Mouse (Mus musculus): ENCODE data around the gene Prr13. TPM values are rescaled to one million over a fixed set of nuclear protein-coding genes. Genes with fewer than 3 reads are reported as not detected.

The Prr13 gene
- polyA plus RNA-seq (2015; fragmentation: Nextera tagmentation; extraction: Ambion mirVana): 80.9 and 87.7 TPM in 2 replicates

- no peaks in the 10 kb centered on the region for H3K9me3 ChIP-seq (replicated peaks)
- peaks cover 19% of the 10 kb centered on the region for H3K4me1 ChIP-seq
- peak within 1 kb of the TSS; percentile 58 for H3K4me2 ChIP-seq
- peak within 1 kb of the TSS; percentile 39 for H3K9ac ChIP-seq (replicated peaks)
- peak within 1 kb of the TSS; percentile 35 for H3K27ac ChIP-seq (replicated peaks)
- no peaks in the 10 kb centered on the region for H3K27me3 ChIP-seq (replicated peaks)
- H3K36me3 ChIP-seq: no peaks in the 10 kb centered on the region; the same call in 1 of the 2 replicates
- peak within 1 kb of the TSS; percentile 45 for H3K4me3 ChIP-seq (replicated peaks)
- under 1% methylated on average over 19 of the region's 19 CpGs for WGBS
- ATAC-seq (ENCODE audit: low FRiP score): peak; percentile 84
These were observed at the start of gene Prr13 for GRCm38 (mm10) chr15:102458904-102459317. Gene Prr13, plus strand, starts transcription at chr15:102459028.

DNA sequence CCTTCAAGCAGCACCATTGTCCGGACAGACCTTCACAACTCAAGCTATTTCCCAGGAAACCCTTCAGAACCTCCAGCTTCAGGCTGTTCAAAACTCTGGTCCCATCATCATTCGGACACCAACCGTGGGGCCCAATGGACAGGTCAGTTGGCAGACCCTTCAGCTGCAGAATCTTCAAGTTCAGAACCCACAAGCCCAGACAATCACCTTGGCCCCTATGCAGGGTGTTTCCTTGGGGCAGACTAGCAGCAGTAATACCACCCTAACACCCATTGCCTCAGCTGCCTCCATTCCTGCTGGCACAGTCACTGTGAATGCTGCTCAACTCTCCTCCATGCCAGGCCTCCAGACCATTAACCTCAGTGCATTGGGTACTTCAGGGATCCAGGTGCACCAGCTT, 49.5 kb upstream of the Prr13 start:
- Histone ChIP-seq H3K4me3 (replicated peaks) (no peak overlapping the region), H3K4me1 (peaks cover 60% of the 10 kb centered on the region), H3K36me3 (peaks cover 37% of the 10 kb centered on the region), H3K27me3 (replicated peaks) (no peaks in the 10 kb centered on the region), H3K27ac (replicated peaks) (no peak overlapping the region), H3K4me2 (peak overlapping the region; percentile 22), H3K9ac (replicated peaks) (no peak overlapping the region), H3K9me3 (replicated peaks) (no peaks in the 10 kb centered on the region)
- WGBS: 95% methylated on average over 3 of the region's 3 CpGs
- no peak for ATAC-seq (ENCODE audit: low FRiP score)

GRCm38 (mm10) chr15:102411077-102411476, 47.8 kb upstream of the Prr13 start:
- no peak for ATAC-seq (ENCODE audit: low FRiP score)
- Histone ChIP-seq H3K36me3 (peaks cover 38% of the 10 kb centered on the region), H3K9me3 (replicated peaks) (no peaks in the 10 kb centered on the region), H3K27me3 (replicated peaks) (no peaks in the 10 kb centered on the region), H3K4me2 (peak overlapping the region; percentile 29), H3K27ac (replicated peaks) (no peak overlapping the region), H3K4me3 (replicated peaks) (no peak overlapping the region), H3K4me1 (peaks cover 56% of the 10 kb centered on the region), H3K9ac (replicated peaks) (no peak overlapping the region)
- 97% methylated on average over 1 of the region's 1 CpGs for WGBS

DNA sequence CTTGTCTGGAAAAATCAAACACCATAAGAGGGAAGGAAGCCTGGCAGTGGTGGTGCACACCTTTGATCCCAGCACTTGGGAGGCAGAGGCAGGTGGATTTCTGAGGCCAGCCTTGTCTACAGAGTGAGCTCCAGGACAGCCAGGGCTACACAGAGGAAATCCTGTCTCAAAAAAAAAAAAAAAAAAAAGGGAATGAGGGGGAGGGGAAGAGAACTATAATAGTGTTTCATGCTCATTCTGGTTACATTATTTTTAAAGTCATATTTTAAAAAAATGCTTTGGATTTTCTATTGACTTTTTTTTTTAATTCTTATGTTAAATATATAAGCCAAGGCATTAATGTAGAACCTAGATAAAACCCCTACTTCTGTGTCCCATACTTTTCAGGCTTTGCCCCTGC, 45.1 kb upstream of the Prr13 start:
- Histone ChIP-seq H3K4me2 (no peak overlapping the region), H3K27me3 (replicated peaks) (no peaks in the 10 kb centered on the region), H3K4me3 (replicated peaks) (no peak overlapping the region), H3K9ac (replicated peaks) (no peak overlapping the region), H3K36me3 (peaks cover 30% of the 10 kb centered on the region), H3K27ac (replicated peaks) (no peak overlapping the region), H3K9me3 (replicated peaks) (no peaks in the 10 kb centered on the region), H3K4me1 (peaks cover 36% of the 10 kb centered on the region)
- ATAC-seq (ENCODE audit: low FRiP score): no peak

GRCm38 (mm10) chr15:102417524-102417923, 41.3 kb upstream of the Prr13 start:
- ATAC-seq (ENCODE audit: low FRiP score): no peak
- Histone ChIP-seq H3K36me3 (0 out of 2 replicates have a peak, but pooled peaks cover 8% of the 10 kb centered on the region), H3K4me3 (replicated peaks) (no peak overlapping the region), H3K27ac (replicated peaks) (no peak overlapping the region), H3K4me1 (no peaks in the 10 kb centered on the region; the same call in 1 of the 2 replicates), H3K9me3 (replicated peaks) (no peaks in the 10 kb centered on the region), H3K4me2 (no peak overlapping the region), H3K27me3 (replicated peaks) (no peaks in the 10 kb centered on the region), H3K9ac (replicated peaks) (no peak overlapping the region)
- 96% methylated on average over 2 of the region's 2 CpGs for WGBS

- no peak overlapping the region for H3K27ac ChIP-seq (replicated peaks)
- no peak overlapping the region for H3K9ac ChIP-seq (replicated peaks)
- 68% methylated on average over 1 of the region's 1 CpGs for WGBS
- no peak overlapping the region for H3K4me2 ChIP-seq
- H3K9me3 ChIP-seq (replicated peaks): no peaks in the 10 kb centered on the region
- H3K27me3 ChIP-seq (replicated peaks): no peaks in the 10 kb centered on the region
- no peak overlapping the region for H3K4me3 ChIP-seq (replicated peaks)
- no peak for ATAC-seq (ENCODE audit: low FRiP score)
- peaks cover 8% of the 10 kb centered on the region for H3K36me3 ChIP-seq
- H3K4me1 ChIP-seq: no peaks in the 10 kb centered on the region; the same call in 1 of the 2 replicates
These were observed 37.8 kb upstream of the Prr13 start for GRCm38 (mm10) chr15:102420986-102421385.

DNA sequence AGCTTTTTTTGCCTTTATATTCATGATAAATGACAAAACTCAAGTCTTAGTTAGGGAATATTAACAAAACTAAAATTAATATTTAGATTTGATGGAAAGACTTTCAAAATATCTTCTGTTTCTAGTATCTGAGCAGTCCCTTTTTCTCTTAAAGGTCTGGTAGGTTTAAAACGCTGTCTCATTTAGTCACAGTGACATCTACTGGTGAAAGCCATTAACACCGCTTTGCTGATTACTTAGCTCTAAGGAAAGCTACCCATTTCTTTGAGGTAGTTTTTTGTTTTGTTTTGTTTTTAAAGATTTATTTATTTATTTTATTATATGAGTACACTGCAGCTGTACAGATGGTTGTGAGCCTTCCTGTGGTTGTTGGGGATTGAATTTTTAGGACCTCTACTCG, 37.4 kb upstream of the Prr13 start:
- H3K27ac ChIP-seq (replicated peaks): no peak overlapping the region
- H3K4me3 ChIP-seq (replicated peaks): no peak overlapping the region
- peaks cover 13% of the 10 kb centered on the region for H3K36me3 ChIP-seq
- no peaks in the 10 kb centered on the region; the same call in 1 of the 2 replicates for H3K4me1 ChIP-seq
- WGBS: 57% methylated on average over 3 of the region's 3 CpGs
- H3K9ac ChIP-seq (replicated peaks): no peak overlapping the region
- no peaks in the 10 kb centered on the region for H3K27me3 ChIP-seq (replicated peaks)
- ATAC-seq (ENCODE audit: low FRiP score): no peak
- no peaks in the 10 kb centered on the region for H3K9me3 ChIP-seq (replicated peaks)
- H3K4me2 ChIP-seq: no peak overlapping the region

DNA sequence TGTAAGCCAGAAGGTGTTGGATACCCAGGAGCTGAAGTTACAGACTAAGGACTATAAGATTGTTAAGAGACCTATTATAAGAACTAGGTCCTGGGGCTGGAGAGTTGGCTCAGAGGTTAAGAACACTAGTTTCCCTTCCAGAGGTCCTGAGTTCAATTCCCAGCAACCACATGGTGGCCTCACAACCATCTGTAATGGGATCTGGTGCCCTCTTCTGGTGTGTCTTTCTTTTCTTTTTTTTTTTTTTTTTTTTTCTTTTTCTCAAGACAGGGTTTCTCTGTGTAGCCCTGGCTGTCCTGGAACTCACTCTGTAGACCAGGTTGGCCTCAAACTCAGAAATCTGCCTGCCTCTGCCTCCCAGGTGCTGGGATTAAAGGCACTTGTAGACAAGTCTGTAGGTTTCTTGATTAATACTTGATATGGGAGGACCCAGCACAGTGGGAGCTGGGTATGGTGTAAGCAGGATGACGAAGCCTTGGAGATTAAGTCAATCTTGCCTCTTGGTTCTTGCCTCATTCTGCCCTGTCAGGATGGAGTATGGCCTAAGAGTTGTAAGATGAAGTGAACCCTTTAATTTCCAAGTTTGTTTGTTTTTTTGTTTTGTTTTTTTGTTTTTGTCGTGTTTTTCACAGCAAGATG, 35.1 kb upstream of the Prr13 start:
- H3K36me3 ChIP-seq: peaks cover 27% of the 10 kb centered on the region
- no peaks in the 10 kb centered on the region for H3K27me3 ChIP-seq (replicated peaks)
- no peak overlapping the region for H3K4me2 ChIP-seq
- H3K9me3 ChIP-seq (replicated peaks): no peaks in the 10 kb centered on the region
- WGBS: 94% methylated on average over 2 of the region's 2 CpGs
- no peak overlapping the region for H3K27ac ChIP-seq (replicated peaks)
- H3K4me1 ChIP-seq: no peaks in the 10 kb centered on the region
- no peak overlapping the region for H3K9ac ChIP-seq (replicated peaks)
- no peak overlapping the region for H3K4me3 ChIP-seq (replicated peaks)
- no peak for ATAC-seq (ENCODE audit: low FRiP score)

- Histone ChIP-seq H3K27me3 (replicated peaks) (no peaks in the 10 kb centered on the region), H3K36me3 (peaks cover 34% of the 10 kb centered on the region), H3K4me1 (no peaks in the 10 kb centered on the region), H3K4me3 (replicated peaks) (no peak overlapping the region), H3K4me2 (no peak overlapping the region), H3K27ac (replicated peaks) (no peak overlapping the region), H3K9ac (replicated peaks) (no peak overlapping the region), H3K9me3 (replicated peaks) (no peaks in the 10 kb centered on the region)
- no peak for ATAC-seq (ENCODE audit: low FRiP score)
- WGBS: 96% methylated on average over 2 of the region's 2 CpGs
These were observed 34.2 kb upstream of the Prr13 start for GRCm38 (mm10) chr15:102424657-102425056.

- no peak for ATAC-seq (ENCODE audit: low FRiP score)
- 88% methylated on average over 1 of the region's 1 CpGs for WGBS
- H3K36me3 ChIP-seq: peaks cover 53% of the 10 kb centered on the region
These were observed 31.9 kb upstream of the Prr13 start for GRCm38 (mm10) chr15:102426963-102427362.

DNA sequence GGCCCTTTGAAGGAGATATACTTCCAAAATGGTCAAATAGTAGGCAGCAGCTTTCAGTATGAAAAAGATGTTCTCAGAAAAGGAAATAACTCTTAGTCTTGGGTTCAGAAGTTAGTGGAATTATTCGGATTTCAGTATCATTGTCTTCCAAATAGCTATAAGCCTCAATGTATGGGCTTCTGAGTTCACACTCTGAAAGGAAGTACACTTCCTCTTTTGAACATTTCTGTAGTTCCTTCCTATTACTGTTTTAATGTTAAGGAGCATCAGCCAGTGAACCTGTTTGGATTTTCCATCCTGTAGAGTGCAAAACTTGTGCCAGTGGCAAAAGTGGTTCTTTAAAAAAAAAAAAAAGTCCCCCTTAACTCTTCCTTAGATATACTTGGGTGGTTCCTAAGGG, 26.8 kb upstream of the Prr13 start:
- Histone ChIP-seq H3K9me3 (replicated peaks) (no peaks in the 10 kb centered on the region), H3K27me3 (replicated peaks) (no peaks in the 10 kb centered on the region), H3K9ac (replicated peaks) (no peak overlapping the region), H3K27ac (replicated peaks) (no peak overlapping the region), H3K4me3 (replicated peaks) (no peak overlapping the region), H3K4me2 (no peak overlapping the region), H3K36me3 (peaks cover 63% of the 10 kb centered on the region), H3K4me1 (no peaks in the 10 kb centered on the region)
- 90% methylated on average over 1 of the region's 1 CpGs for WGBS
- no peak for ATAC-seq (ENCODE audit: low FRiP score)

More at GRCm38 (mm10) chr15:102426963-102427362, 31.9 kb upstream of the Prr13 start:
- no peak overlapping the region for H3K4me2 ChIP-seq
- H3K4me3 ChIP-seq (replicated peaks): no peak overlapping the region
- no peak overlapping the region for H3K27ac ChIP-seq (replicated peaks)
- H3K9me3 ChIP-seq (replicated peaks): no peaks in the 10 kb centered on the region
- no peak overlapping the region for H3K9ac ChIP-seq (replicated peaks)
- H3K4me1 ChIP-seq: no peaks in the 10 kb centered on the region
- H3K27me3 ChIP-seq (replicated peaks): no peaks in the 10 kb centered on the region

DNA sequence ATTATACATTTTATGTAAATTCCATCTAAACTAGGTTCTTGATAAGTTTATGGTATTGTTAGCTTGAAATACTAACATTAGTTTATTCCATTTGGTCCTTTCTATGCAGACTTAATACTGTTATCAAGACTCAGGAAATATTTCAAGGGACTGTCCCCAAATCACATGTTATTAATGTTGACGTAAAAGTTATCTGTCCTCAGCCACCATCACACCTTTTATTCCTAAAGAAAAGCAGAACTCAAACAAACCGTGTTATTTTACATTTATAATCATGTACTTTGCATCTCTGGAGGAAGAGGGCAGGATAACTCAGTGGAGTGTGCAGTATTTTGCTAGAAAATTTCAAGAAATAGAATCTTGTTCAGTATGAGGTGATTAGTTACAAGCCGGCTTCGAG, 25.7 kb upstream of the Prr13 start:
- Histone ChIP-seq H3K4me2 (no peak overlapping the region), H3K9me3 (replicated peaks) (no peaks in the 10 kb centered on the region), H3K36me3 (peaks cover 59% of the 10 kb centered on the region), H3K27ac (replicated peaks) (no peak overlapping the region), H3K4me3 (replicated peaks) (no peak overlapping the region), H3K9ac (replicated peaks) (no peak overlapping the region), H3K27me3 (replicated peaks) (no peaks in the 10 kb centered on the region), H3K4me1 (no peaks in the 10 kb centered on the region)
- 99% methylated on average over 4 of the region's 4 CpGs for WGBS
- no peak for ATAC-seq (ENCODE audit: low FRiP score)
